Mouse (Mus musculus) G1E (cell line): ENCODE data around the gene Tbc1d13.

Experiments
- CTCF ChIP-seq: IDR thresholded peaks from 2 replicates; pipeline ENCODE4 v1.5.1; 2012; ENCODE audit warnings: low read depth, low read length, inconsistent platforms, mixed read lengths
- GATA1 ChIP-seq: IDR thresholded peaks from 2 replicates; pipeline ENCODE4 v1.6.1; 2012; ENCODE audit warnings: borderline replicate concordance, low read length, inconsistent platforms, mixed read lengths

DNA sequence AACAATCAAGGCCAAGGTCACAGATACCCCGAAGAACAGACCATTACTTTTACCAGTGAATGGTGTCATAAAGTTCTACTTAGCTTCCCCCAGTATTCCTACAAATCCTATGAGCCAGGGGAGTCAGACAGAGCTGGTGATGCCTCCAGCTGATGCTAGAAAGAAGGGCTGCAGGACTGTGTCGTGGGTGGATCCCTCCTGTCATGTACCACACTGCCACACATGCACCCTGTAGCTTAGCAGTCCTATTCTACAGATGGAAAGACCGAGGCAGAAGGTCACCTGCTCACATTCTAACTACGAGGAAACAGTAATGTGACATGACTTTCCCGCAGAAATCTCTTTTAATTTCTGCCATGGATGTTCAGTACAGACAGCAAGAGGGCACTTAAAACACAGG is 10.8 kb upstream of the Tbc1d13 start:
- TF ChIP-seq CTCF (no peak), GATA1 (no peak)
